Mouse (Mus musculus) small intestine, adult 2 months (tissue): Measurements from ENCODE around the gene Gm17027.
"Not testable (repeated sequence)": the region's sequence is repeated elsewhere in the genome, so short reads cannot be mapped to it uniquely, and the experiment has no call there.

ENCODE experiments used
- CTCF ChIP-seq: fragments of 200-500 bp; IDR thresholded peaks from 2 replicates; pipeline ENCODE4 v1.5.1; 2012; ENCODE audit warnings: low read depth, mild to moderate bottlenecking, control low read depth, inconsistent platforms, low read length, moderate library complexity, mixed read lengths; ENCODE audit not compliant: insufficient replicate concordance, insufficient read length; ENCODE audit errors: extremely low read depth
- POLR2A ChIP-seq: fragments of 200-500 bp; IDR thresholded peaks from 2 replicates; pipeline ENCODE4 v1.6.1; 2012; ENCODE audit warnings: low read depth, mild to moderate bottlenecking, control low read depth, inconsistent platforms, low read length, moderate library complexity

DNA sequence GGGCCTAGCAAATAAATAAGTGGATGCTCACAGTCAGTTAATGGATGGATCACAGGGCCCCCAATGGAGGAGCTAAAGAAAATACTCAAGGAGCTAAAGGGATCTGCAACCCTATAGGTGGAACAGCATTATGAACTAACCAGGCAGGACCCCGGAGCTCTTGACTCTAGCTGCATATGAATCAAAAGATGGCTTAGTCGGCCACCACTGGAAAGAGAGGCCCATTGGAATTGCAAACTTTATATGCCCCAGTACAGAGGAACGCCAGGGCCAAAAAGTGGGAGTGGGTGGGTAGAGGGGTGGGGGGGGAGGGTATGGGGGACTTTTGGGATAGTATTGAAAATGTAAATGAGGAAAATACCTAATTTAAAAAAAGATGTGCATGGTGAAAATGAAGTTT lies 21.5 kb upstream of the Gm17027 start:
- TF ChIP-seq CTCF, POLR2A: not testable (repeated sequence)
